In genomic region chr2:20967646-20968351, GRCm38 (mm10) we compare ENCODE assay signal across 7 mouse cellular contexts. TPM values are rescaled to one million over a fixed set of nuclear protein-coding genes. Genes with fewer than 3 reads are reported as not detected.
DNase-seq lines count a peak whose midpoint lies in the region; ATAC-seq and TF ChIP-seq lines count a peak whose summit lies in the region.

No protein-coding gene starts in this region.

- peak overlapping the region; percentile 91 to 99 for H3K4me3 ChIP-seq in MEL (ENCODE audit: control insufficient read depth in 1 of 2, insufficient read depth in 1 of 2, low read depth in 2 of 2, low read length in 2 of 2)
- peak overlapping the region; percentile 85 for H3K4me3 ChIP-seq in embryonic facial prominence, embryonic 12.5 days
- H3K4me3 ChIP-seq in heart, embryonic 16.5 days (ENCODE audit: low read length), result peak overlapping the region; percentile 96
- peak overlapping the region; percentile 98 for H3K4me3 ChIP-seq in midbrain, embryonic 13.5 days (replicated peaks)
- peak overlapping the region; percentile 87 for H3K4me3 ChIP-seq in stomach, embryonic 14.5 days (ENCODE audit: low read depth, low read length)

- peak overlapping the region; percentile 83 for H3K4me2 ChIP-seq in embryonic facial prominence, embryonic 12.5 days (replicated peaks)
- peak overlapping the region; percentile 86 for H3K4me2 ChIP-seq in heart, embryonic 16.5 days (ENCODE audit: low read depth, low read length)
- H3K4me2 ChIP-seq in midbrain, embryonic 13.5 days (replicated peaks), result peak overlapping the region; percentile 92
- H3K4me2 ChIP-seq in stomach, embryonic 14.5 days (replicated peaks; ENCODE audit: low read depth, low read length), result peak overlapping the region; percentile 86

- TF ChIP-seq EP300 in MEL (IDR thresholded peaks at IDR 0.05; ENCODE audit: low read depth in 1 of 2, low read length in 2 of 2), result no peak

- H3K36me3 ChIP-seq in MEL (ENCODE audit: control insufficient read depth in 1 of 2, insufficient read depth in 2 of 2, low read length in 2 of 2), result peaks cover 0 to 26% of the 10 kb centered on the region in 2 experiments; a peak in 2 of 4 replicates
- no peaks in the 10 kb centered on the region for H3K36me3 ChIP-seq in embryonic facial prominence, embryonic 12.5 days
- H3K36me3 ChIP-seq in heart, embryonic 16.5 days (ENCODE audit: control insufficient read depth, insufficient read depth), result no peaks in the 10 kb centered on the region
- H3K36me3 ChIP-seq in midbrain, embryonic 13.5 days, result no peaks in the 10 kb centered on the region
- H3K36me3 ChIP-seq in stomach, embryonic 14.5 days (ENCODE audit: control insufficient read depth, insufficient read depth, low read length), result no peaks in the 10 kb centered on the region

- peak overlapping the region; percentile 98 for H3K9ac ChIP-seq in MEL (ENCODE audit: control insufficient read depth, low read depth, low read length, poor library complexity, severe bottlenecking)
- H3K9ac ChIP-seq in embryonic facial prominence, embryonic 12.5 days, result peak overlapping the region; percentile 96
- peak overlapping the region; percentile 99 for H3K9ac ChIP-seq in heart, embryonic 16.5 days (ENCODE audit: low read length)
- peak overlapping the region; percentile 100 for H3K9ac ChIP-seq in midbrain, embryonic 13.5 days (replicated peaks)
- H3K9ac ChIP-seq in stomach, embryonic 14.5 days (replicated peaks; ENCODE audit: low read depth, low read length), result peak overlapping the region; percentile 89

- H3K27ac ChIP-seq in MEL (ENCODE audit: control insufficient read depth, low read depth, low read length), result peak overlapping the region; percentile 99
- peak overlapping the region; percentile 99 for H3K27ac ChIP-seq in embryonic facial prominence, embryonic 12.5 days
- H3K27ac ChIP-seq in heart, embryonic 16.5 days (ENCODE audit: low read length), result peak overlapping the region; percentile 100
- peak overlapping the region; percentile 100 for H3K27ac ChIP-seq in midbrain, embryonic 13.5 days
- peak overlapping the region; percentile 99 for H3K27ac ChIP-seq in stomach, embryonic 14.5 days (ENCODE audit: low read length)

- H3K9me3 ChIP-seq in MEL (replicated peaks; ENCODE audit: insufficient read depth, low read length), result no peaks in the 10 kb centered on the region
- no peaks in the 10 kb centered on the region for H3K9me3 ChIP-seq in embryonic facial prominence, embryonic 12.5 days
- no peaks in the 10 kb centered on the region for H3K9me3 ChIP-seq in heart, embryonic 16.5 days (replicated peaks; ENCODE audit: control insufficient read depth, low read length)
- no peaks in the 10 kb centered on the region for H3K9me3 ChIP-seq in midbrain, embryonic 13.5 days
- H3K9me3 ChIP-seq in stomach, embryonic 14.5 days (ENCODE audit: control insufficient read depth, low read depth, low read length), result no peaks in the 10 kb centered on the region

- under 1% methylated on average over 55 of the region's 57 CpGs for WGBS in embryonic facial prominence, embryonic 12.5 days
- WGBS in heart, embryonic 16.5 days, result under 1% methylated on average over 57 of the region's 57 CpGs
- under 1% methylated on average over 35 of the region's 57 CpGs for WGBS in midbrain, embryonic 13.5 days
- under 1% methylated on average over 50 of the region's 57 CpGs for WGBS in stomach, embryonic 14.5 days

- H3K4me1 ChIP-seq in MEL (ENCODE audit: control insufficient read depth in 1 of 2, insufficient read depth in 2 of 2, low read length in 2 of 2), result peaks cover 13 to 14% of the 10 kb centered on the region in 2 experiments
- peaks cover 26% of the 10 kb centered on the region for H3K4me1 ChIP-seq in embryonic facial prominence, embryonic 12.5 days
- peaks cover 40% of the 10 kb centered on the region for H3K4me1 ChIP-seq in heart, embryonic 16.5 days (ENCODE audit: control insufficient read depth, insufficient read depth, low read length)
- peaks cover 41% of the 10 kb centered on the region for H3K4me1 ChIP-seq in midbrain, embryonic 13.5 days (replicated peaks)
- H3K4me1 ChIP-seq in stomach, embryonic 14.5 days (ENCODE audit: control insufficient read depth, insufficient read depth, low read length), result peaks cover 24% of the 10 kb centered on the region

- TF ChIP-seq CTCF in MEL (IDR thresholded peaks at IDR 0.05 in 2 of 3, conservative IDR thresholded peaks at IDR 0.05 in 1 of 3; ENCODE audit: control insufficient read depth in 1 of 3, insufficient read depth in 1 of 3, low read depth in 2 of 3, low read length in 3 of 3, poor library complexity in 1 of 3, severe bottlenecking in 1 of 3), result no peak

- H3K79me2 ChIP-seq in MEL (ENCODE audit: control insufficient read depth, insufficient read depth, low read length, poor library complexity), result peaks cover 47% of the 10 kb centered on the region

- 0 out of 2 replicates have a peak, but pooled peaks have one; percentile 2 for ATAC-seq in embryonic facial prominence, embryonic 12.5 days (ENCODE audit: insufficient number of reproducible peaks, insufficient read depth, low FRiP score, low TSS enrichment)
- ATAC-seq in heart, embryonic 16.5 days (replicated peaks; ENCODE audit: extremely low read depth, insufficient read depth, low FRiP score), result no peak
- no peak for ATAC-seq in midbrain, embryonic 13.5 days
- ATAC-seq in stomach, embryonic 14.5 days (ENCODE audit: insufficient number of reproducible peaks, insufficient read depth, low FRiP score, low read depth), result peak; percentile 4; the same call in 1 of the 2 replicates

- TF ChIP-seq POLR2A in MEL (IDR thresholded peaks at IDR 0.05; ENCODE audit: control insufficient read depth in 1 of 2, insufficient read depth in 1 of 2, low read depth in 1 of 2, low read length in 2 of 2, poor library complexity in 1 of 2), result no peak

- peak; percentile 71 for DNase-seq in A20 (ENCODE audit: low read depth, low spot score)
- DNase-seq in MEL (ENCODE audit: low read depth, low spot score), result peak; percentile 63
- peak; percentile 59 to 64 for DNase-seq in kidney, postnatal 36 days

- no peak for TF ChIP-seq RAD21 in MEL (IDR thresholded peaks at IDR 0.05; ENCODE audit: low read depth, low read length)

- no peaks in the 10 kb centered on the region for H3K27me3 ChIP-seq in MEL (ENCODE audit: control insufficient read depth in 1 of 2, insufficient read depth in 2 of 2, low read length in 2 of 2)
- no peaks in the 10 kb centered on the region for H3K27me3 ChIP-seq in embryonic facial prominence, embryonic 12.5 days
- no peaks in the 10 kb centered on the region for H3K27me3 ChIP-seq in heart, embryonic 16.5 days (ENCODE audit: control insufficient read depth, insufficient read depth, low read length)
- H3K27me3 ChIP-seq in midbrain, embryonic 13.5 days, result no peaks in the 10 kb centered on the region
- no peaks in the 10 kb centered on the region for H3K27me3 ChIP-seq in stomach, embryonic 14.5 days (ENCODE audit: control insufficient read depth, insufficient read depth, low read length)

TF ChIP-seq in MEL, 35 proteins besides CTCF, POLR2A, EP300 and RAD21:
- 0 out of 2 replicates have a peak, but pooled peaks have one; percentile 44 for TF ChIP-seq CHD1 (IDR thresholded peaks at IDR 0.05; ENCODE audit: low read depth, low read length)
- no peak; the same call in 1 of the 2 replicates for TF ChIP-seq TBP (IDR thresholded peaks at IDR 0.05; ENCODE audit: low read depth, low read length)
TF ChIP-seq in MEL: peak in this region for 1.

RNA-seq across cellular contexts. Expression of gene Arhgap21, which starts 0.9 kb away (rescaled TPM):
- 12.4 and 12.8 TPM in 2 replicates for total RNA-seq in MEL (2012; rRNA removed)
- polyA plus RNA-seq in MEL (2012; ENCODE audit: insufficient read depth in 1 of 2, insufficient read length in 2 of 2, low read depth in 1 of 2, low replicate concordance in 2 of 2, missing spikeins in 1 of 2), result 100 to 1,000 TPM in 1 of 2 experiments, 10 to 100 TPM in 1; 30.6 to 104 TPM
- polyA plus RNA-seq in embryonic facial prominence, embryonic 12.5 days (2016; fragmentation: Nextera tagmentation; extraction: Ambion mirVana), result 15.9 and 21.7 TPM in 2 replicates
- polyA plus RNA-seq in heart, embryonic 16.5 days (2015; fragmentation: Nextera tagmentation; extraction: Ambion mirVana), result 14.8 and 18.6 TPM in 2 replicates
- 51.7 and 54.4 TPM in 2 replicates for polyA plus RNA-seq in midbrain, embryonic 13.5 days (2015; fragmentation: Nextera tagmentation; extraction: Ambion mirVana)
- 17.2 and 19.2 TPM in 2 replicates for polyA plus RNA-seq in stomach, embryonic 14.5 days (2014; fragmentation: Nextera tagmentation; extraction: Ambion mirVana)

Comparison
In these comparisons a context has a peak if more than half of its experiments do, and no peak if none do; other contexts are left out.
1. ATAC-seq: peak in embryonic facial prominence, embryonic 12.5 days (single experiment) and stomach, embryonic 14.5 days (single experiment); none in heart, embryonic 16.5 days (single experiment) and midbrain, embryonic 13.5 days (single experiment).
2. Peak in every context shown above with its lines, with median percentiles within 50 percentile points of each other: DNase-seq, H3K27ac ChIP-seq, H3K4me3 ChIP-seq, H3K9ac ChIP-seq and H3K4me2 ChIP-seq.